Mouse (Mus musculus) spleen, adult 2 months (tissue): ENCODE data around the gene Gm6614.

Experiments used
- CTCF ChIP-seq: fragments of 200-500 bp; IDR thresholded peaks from 2 replicates; pipeline ENCODE4 v1.5.1; 2011; ENCODE audit warnings: mild to moderate bottlenecking, inconsistent platforms; ENCODE audit not compliant: insufficient read depth, insufficient read length, insufficient replicate concordance; ENCODE audit errors: extremely low read depth
- POLR2A ChIP-seq: fragments of 200-500 bp; IDR thresholded peaks from 2 replicates; pipeline ENCODE4 v1.6.1; 2011; ENCODE audit warnings: low read depth, low read length, inconsistent platforms

DNA sequence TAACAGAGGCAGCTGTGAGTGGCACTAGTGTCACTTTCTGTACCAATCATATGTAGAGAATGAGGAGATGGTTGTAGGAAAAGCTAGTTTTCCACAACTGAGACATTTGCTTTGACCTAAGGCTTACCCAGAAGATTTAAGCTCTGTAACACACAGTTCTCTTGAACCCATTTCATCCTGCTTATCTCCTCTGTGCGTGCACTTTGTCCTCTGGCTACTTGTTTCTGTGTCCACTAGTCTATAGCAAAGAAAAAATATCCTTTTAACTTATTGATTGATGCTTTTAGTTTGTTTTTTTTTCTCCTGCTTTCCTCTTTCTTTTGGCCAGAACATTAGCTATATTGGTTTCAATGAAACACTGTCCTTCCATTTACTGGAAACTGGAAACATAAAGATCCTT lies 48.8 kb downstream of the Gm6614 start:
- TF ChIP-seq CTCF (no peak), POLR2A (no peak)
